Mouse (Mus musculus): ENCODE data around the gene Zmat5. TPM values are rescaled to one million over a fixed set of nuclear protein-coding genes. Genes with fewer than 3 reads are reported as not detected.

Gene Zmat5
- polyA plus RNA-seq, 1 experiment from 2014 or later, result 72.6 TPM

GRCm38 (mm10) chr11:4678700-4679440 lies 25.6 kb upstream of the Zmat5 start:
- 0 out of 2 replicates have a peak overlapping the region, but pooled peaks have one; percentile 33 for H3K27ac ChIP-seq (replicated peaks)
- 75% methylated on average over 13 of the region's 13 CpGs for WGBS
- no peaks in the 10 kb centered on the region for H3K9me3 ChIP-seq
- H3K4me1 ChIP-seq (replicated peaks), result peaks cover 5% of the 10 kb centered on the region; the same call in 1 of the 2 replicates
- peaks cover 71% of the 10 kb centered on the region for H3K36me3 ChIP-seq
- no peaks in the 10 kb centered on the region for H3K27me3 ChIP-seq
- H3K4me2 ChIP-seq, result no peak overlapping the region
- no peak overlapping the region for H3K4me3 ChIP-seq
- H3K9ac ChIP-seq, result no peak overlapping the region
- peak; percentile 87 for ATAC-seq (ENCODE audit: low read depth)

GRCm38 (mm10) chr11:4679441-4679832 lies 25.0 kb upstream of the Zmat5 start:
- 89% methylated on average over 12 of the region's 12 CpGs for WGBS
- Histone ChIP-seq H3K36me3 (peaks cover 66% of the 10 kb centered on the region), H3K4me2 (no peak overlapping the region), H3K4me1 (replicated peaks) (peaks cover 5% of the 10 kb centered on the region; the same call in 1 of the 2 replicates), H3K4me3 (no peak overlapping the region), H3K27ac (replicated peaks) (0 out of 2 replicates have a peak overlapping the region, but pooled peaks have one; percentile 33), H3K9ac (no peak overlapping the region), H3K9me3 (no peaks in the 10 kb centered on the region), H3K27me3 (no peaks in the 10 kb centered on the region)
- ATAC-seq (ENCODE audit: low read depth), result 0 out of 2 replicates have a peak, but pooled peaks have one; percentile 25

DNA sequence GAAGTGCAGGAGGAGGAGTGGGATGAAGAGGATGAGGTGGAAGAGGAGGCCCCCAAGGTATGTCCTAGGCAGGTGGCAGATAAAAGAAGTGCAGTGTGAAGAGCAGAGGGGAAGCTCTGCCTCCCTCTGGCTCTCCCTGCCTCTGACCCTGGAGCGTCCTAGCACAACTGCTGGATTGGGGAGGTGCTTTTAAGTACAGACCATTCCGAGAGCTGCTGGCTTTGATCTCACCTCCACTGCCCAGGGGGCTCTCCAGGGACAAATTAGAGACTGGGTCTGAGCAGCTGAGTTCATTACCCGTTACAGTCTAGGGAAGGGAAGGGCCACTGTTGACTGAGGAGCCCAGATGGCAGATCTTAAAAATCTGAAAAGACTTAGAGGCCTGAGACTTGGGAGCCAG lies 24.4 kb upstream of the Zmat5 start:
- Histone ChIP-seq H3K4me1 (replicated peaks) (peaks cover 5% of the 10 kb centered on the region; the same call in 1 of the 2 replicates), H3K27me3 (no peaks in the 10 kb centered on the region), H3K27ac (replicated peaks) (no peak overlapping the region), H3K4me2 (no peak overlapping the region), H3K9me3 (no peaks in the 10 kb centered on the region), H3K4me3 (no peak overlapping the region), H3K9ac (no peak overlapping the region), H3K36me3 (peaks cover 59% of the 10 kb centered on the region)
- 28% methylated on average over 3 of the region's 3 CpGs for WGBS
- no peak for ATAC-seq (ENCODE audit: low read depth)

GRCm38 (mm10) chr11:4683516-4683915 lies 21.0 kb upstream of the Zmat5 start:
- H3K4me3 ChIP-seq, result no peak overlapping the region
- ATAC-seq (ENCODE audit: low read depth), result no peak
- no peak overlapping the region for H3K9ac ChIP-seq
- H3K4me1 ChIP-seq (replicated peaks), result peaks cover 5% of the 10 kb centered on the region; the same call in 1 of the 2 replicates
- peaks cover 44% of the 10 kb centered on the region for H3K36me3 ChIP-seq
- H3K27ac ChIP-seq (replicated peaks), result no peak overlapping the region
- H3K9me3 ChIP-seq, result no peaks in the 10 kb centered on the region
- H3K27me3 ChIP-seq, result no peaks in the 10 kb centered on the region
- WGBS, result 90% methylated on average over 6 of the region's 6 CpGs
- H3K4me2 ChIP-seq, result no peak overlapping the region

DNA sequence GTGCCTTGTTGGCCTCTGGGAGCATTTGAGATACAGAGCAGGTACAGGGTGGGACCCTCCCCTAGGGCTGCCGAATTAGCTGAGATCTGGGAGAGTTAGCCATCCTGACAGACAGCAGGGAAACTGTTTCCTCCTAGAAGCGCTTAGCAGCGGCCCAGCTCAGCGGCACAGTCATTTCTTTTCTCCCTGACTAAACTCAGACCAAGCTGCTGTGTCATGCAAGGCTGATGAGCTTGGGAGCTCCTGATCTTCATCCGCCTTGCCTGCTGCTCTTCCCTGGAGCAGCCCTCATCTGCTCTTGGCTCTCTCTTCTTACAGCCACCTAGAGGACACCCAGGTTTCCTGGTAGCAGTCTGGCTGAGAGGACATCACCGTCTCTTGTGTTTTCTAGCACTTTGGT lies 20.3 kb upstream of the Zmat5 start:
- Histone ChIP-seq H3K9me3 (no peaks in the 10 kb centered on the region), H3K4me2 (no peak overlapping the region), H3K4me3 (no peak overlapping the region), H3K27me3 (no peaks in the 10 kb centered on the region), H3K27ac (replicated peaks) (no peak overlapping the region), H3K4me1 (replicated peaks) (peaks cover 5% of the 10 kb centered on the region; the same call in 1 of the 2 replicates), H3K9ac (no peak overlapping the region), H3K36me3 (peaks cover 41% of the 10 kb centered on the region)
- WGBS, result 66% methylated on average over 6 of the region's 6 CpGs
- no peak for ATAC-seq (ENCODE audit: low read depth)

DNA sequence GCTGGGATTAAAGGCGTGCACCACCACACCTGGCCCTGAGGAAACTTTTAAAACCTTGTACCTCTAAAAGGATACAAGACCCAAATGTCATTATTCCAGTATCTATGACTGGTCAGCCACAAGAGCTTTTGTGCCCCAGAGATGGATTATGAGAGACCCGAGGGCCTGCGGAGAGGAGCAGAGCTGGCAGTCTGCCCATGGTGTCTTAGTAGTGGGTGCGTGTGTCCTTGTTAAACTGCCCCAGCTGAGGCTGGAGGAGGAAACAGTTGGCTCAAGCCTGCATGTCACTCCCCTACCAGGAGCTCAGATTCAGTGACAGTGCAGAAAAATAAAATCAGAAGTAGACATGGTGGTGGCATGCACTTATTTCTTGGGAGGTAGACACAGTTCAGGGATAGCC lies 19.4 kb upstream of the Zmat5 start:
- H3K4me3 ChIP-seq, result no peak overlapping the region
- no peaks in the 10 kb centered on the region for H3K9me3 ChIP-seq
- H3K9ac ChIP-seq, result no peak overlapping the region
- H3K27ac ChIP-seq (replicated peaks), result no peak overlapping the region
- H3K4me1 ChIP-seq (replicated peaks), result peaks cover 2% of the 10 kb centered on the region; the same call in 1 of the 2 replicates
- no peak overlapping the region for H3K4me2 ChIP-seq
- no peaks in the 10 kb centered on the region for H3K27me3 ChIP-seq
- no peak for ATAC-seq (ENCODE audit: low read depth)
- H3K36me3 ChIP-seq, result peaks cover 38% of the 10 kb centered on the region
- WGBS, result 70% methylated on average over 4 of the region's 4 CpGs

DNA sequence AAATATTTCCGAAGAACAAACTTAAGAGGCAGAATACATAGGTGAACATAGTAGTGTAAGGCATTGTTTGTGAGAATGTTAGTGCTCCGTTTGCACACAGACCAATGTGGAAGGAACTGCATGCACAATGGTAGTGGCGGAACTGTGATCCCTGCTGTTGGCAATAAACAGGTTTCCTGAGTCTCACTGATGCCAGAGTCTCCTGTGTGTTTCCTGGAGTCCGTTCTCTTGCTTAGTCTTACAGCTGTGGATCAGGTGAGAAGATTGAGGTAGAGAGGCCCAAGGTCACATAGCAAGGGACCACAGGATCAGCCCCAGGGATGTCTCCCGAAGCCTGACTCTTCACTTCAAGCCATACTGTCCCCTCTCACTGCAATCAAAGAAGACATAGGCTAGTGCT lies 19.0 kb upstream of the Zmat5 start:
- H3K27me3 ChIP-seq, result no peaks in the 10 kb centered on the region
- no peak overlapping the region for H3K4me2 ChIP-seq
- no peak overlapping the region for H3K9ac ChIP-seq
- H3K27ac ChIP-seq (replicated peaks), result no peak overlapping the region
- ATAC-seq (ENCODE audit: low read depth), result no peak
- no peak overlapping the region for H3K4me3 ChIP-seq
- no peaks in the 10 kb centered on the region for H3K9me3 ChIP-seq
- 89% methylated on average over 5 of the region's 5 CpGs for WGBS
- no peaks in the 10 kb centered on the region for H3K4me1 ChIP-seq (replicated peaks)
- H3K36me3 ChIP-seq, result peaks cover 34% of the 10 kb centered on the region

DNA sequence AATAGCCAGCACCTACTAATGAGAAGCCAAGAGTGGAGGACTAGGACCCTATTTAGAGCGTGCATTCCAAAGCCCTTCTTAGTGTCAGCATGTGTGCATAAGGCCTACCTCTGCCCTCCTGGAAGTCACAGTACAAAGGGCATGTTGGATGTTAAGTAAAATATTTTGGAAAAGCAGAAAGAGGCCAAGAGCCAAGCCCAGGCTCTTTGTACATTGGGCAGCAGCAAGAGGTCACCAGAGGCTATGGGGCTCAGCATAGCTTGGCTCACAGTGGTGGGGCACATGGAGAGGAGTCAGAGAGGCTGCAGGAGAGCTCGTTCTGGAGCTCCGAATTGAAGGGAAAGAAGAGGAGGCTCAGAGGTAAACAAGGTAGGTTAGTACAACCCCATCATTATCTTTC lies 17.5 kb upstream of the Zmat5 start:
- Histone ChIP-seq H3K27ac (replicated peaks) (no peak overlapping the region), H3K4me1 (replicated peaks) (no peaks in the 10 kb centered on the region), H3K9ac (no peak overlapping the region), H3K27me3 (no peaks in the 10 kb centered on the region), H3K36me3 (peaks cover 19% of the 10 kb centered on the region), H3K4me3 (no peak overlapping the region), H3K4me2 (no peak overlapping the region), H3K9me3 (no peaks in the 10 kb centered on the region)
- ATAC-seq (ENCODE audit: low read depth), result no peak
- 71% methylated on average over 3 of the region's 3 CpGs for WGBS

DNA sequence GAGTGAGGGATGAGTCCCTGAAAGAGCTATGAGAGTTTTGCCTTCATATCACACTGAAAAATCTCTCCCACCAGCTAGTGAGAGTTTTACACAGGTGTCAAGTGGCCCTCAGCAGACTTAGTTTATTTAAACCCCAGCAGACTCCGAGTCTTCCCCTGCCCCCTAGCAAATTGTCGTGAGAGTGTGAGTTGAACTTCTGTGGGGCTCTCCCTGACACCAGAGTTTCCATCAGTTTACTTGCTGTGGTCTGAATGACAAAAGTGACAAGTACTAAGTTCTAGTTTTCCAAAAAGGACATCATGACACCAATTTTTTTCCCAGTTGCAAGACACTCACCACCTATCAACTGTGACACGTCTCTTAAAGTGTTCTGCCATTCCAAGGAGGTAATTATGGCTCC lies 16.6 kb upstream of the Zmat5 start:
- H3K9me3 ChIP-seq, result no peaks in the 10 kb centered on the region
- no peak for ATAC-seq (ENCODE audit: low read depth)
- no peak overlapping the region for H3K4me2 ChIP-seq
- H3K27me3 ChIP-seq, result no peaks in the 10 kb centered on the region
- H3K36me3 ChIP-seq, result peaks cover 11% of the 10 kb centered on the region
- no peak overlapping the region for H3K4me3 ChIP-seq
- H3K9ac ChIP-seq, result no peak overlapping the region
- H3K27ac ChIP-seq (replicated peaks), result no peak overlapping the region
- whole genome bisulfite sequencing, result 60% methylated on average over 3 of the region's 3 CpGs
- H3K4me1 ChIP-seq (replicated peaks), result no peaks in the 10 kb centered on the region; the same call in 1 of the 2 replicates

- H3K27me3 ChIP-seq, result no peaks in the 10 kb centered on the region
- no peaks in the 10 kb centered on the region for H3K9me3 ChIP-seq
- no peak overlapping the region for H3K4me3 ChIP-seq
- ATAC-seq (ENCODE audit: low read depth), result no peak
- H3K36me3 ChIP-seq, result peaks cover 2% of the 10 kb centered on the region
- no peak overlapping the region for H3K27ac ChIP-seq (replicated peaks)
- no peaks in the 10 kb centered on the region; the same call in 1 of the 2 replicates for H3K4me1 ChIP-seq (replicated peaks)
- WGBS, result 50% methylated on average over 11 of the region's 11 CpGs
- no peak overlapping the region for H3K4me2 ChIP-seq
- no peak overlapping the region for H3K9ac ChIP-seq
These were observed 15.7 kb upstream of the Zmat5 start for GRCm38 (mm10) chr11:4688632-4689380.

GRCm38 (mm10) chr11:4690353-4690752 lies 14.1 kb upstream of the Zmat5 start:
- H3K4me2 ChIP-seq, result no peak overlapping the region
- H3K27me3 ChIP-seq, result no peaks in the 10 kb centered on the region
- no peak overlapping the region for H3K27ac ChIP-seq (replicated peaks)
- H3K4me3 ChIP-seq, result no peak overlapping the region
- H3K9ac ChIP-seq, result no peak overlapping the region
- ATAC-seq (ENCODE audit: low read depth), result no peak
- WGBS, result 83% methylated on average over 7 of the region's 7 CpGs
- H3K4me1 ChIP-seq (replicated peaks), result no peaks in the 10 kb centered on the region; the same call in 1 of the 2 replicates
- no peaks in the 10 kb centered on the region for H3K36me3 ChIP-seq
- no peaks in the 10 kb centered on the region for H3K9me3 ChIP-seq

GRCm38 (mm10) chr11:4691213-4691612 lies 13.3 kb upstream of the Zmat5 start:
- no peak for ATAC-seq (ENCODE audit: low read depth)
- H3K4me3 ChIP-seq, result no peak overlapping the region
- no peak overlapping the region for H3K9ac ChIP-seq
- H3K4me1 ChIP-seq (replicated peaks), result no peaks in the 10 kb centered on the region; the same call in 1 of the 2 replicates
- H3K36me3 ChIP-seq, result no peaks in the 10 kb centered on the region
- no peaks in the 10 kb centered on the region for H3K9me3 ChIP-seq
- 68% methylated on average over 10 of the region's 10 CpGs for WGBS
- H3K4me2 ChIP-seq, result no peak overlapping the region
- no peaks in the 10 kb centered on the region for H3K27me3 ChIP-seq
- H3K27ac ChIP-seq (replicated peaks), result no peak overlapping the region

All from neural tube, embryonic 13.5 days (tissue).